Mouse (Mus musculus): Measurements from ENCODE around the gene Sik1. TPM values are rescaled to one million over a fixed set of nuclear protein-coding genes. Genes with fewer than 3 reads are reported as not detected.

Sik1 gene
- polyA plus RNA-seq (2014; fragmentation: Illumina TruSeq; extraction: RNeasy Lipid Tissue Mini Kit (QIAGEN cat#74804); ENCODE audit: low read depth, low replicate concordance) = 2.8 TPM

GRCm38 (mm10) chr17:31855597-31856518, at the start of gene Sik1:
Gene Sik1 (minus strand): TSS chr17:31855804.

Other genes starting within 250 kb of the Sik1 start
- 7.3 TPM for gene Cbs, start 218.6 kb downstream of the Sik1 start, polyA plus RNA-seq (2014; fragmentation: Illumina TruSeq; extraction: RNeasy Lipid Tissue Mini Kit (QIAGEN cat#74804); ENCODE audit: low read depth, low replicate concordance)
- 84.8 TPM for gene U2af1, start 196.9 kb downstream of the Sik1 start, polyA plus RNA-seq (2014; fragmentation: Illumina TruSeq; extraction: RNeasy Lipid Tissue Mini Kit (QIAGEN cat#74804); ENCODE audit: low read depth, low replicate concordance)
- gene Cryaa, start 178.0 kb downstream of the Sik1 start, polyA plus RNA-seq (2014; fragmentation: Illumina TruSeq; extraction: RNeasy Lipid Tissue Mini Kit (QIAGEN cat#74804); ENCODE audit: low read depth, low replicate concordance) = not detected
- 2.4 TPM for gene Rrp1b, start 180.3 kb upstream of the Sik1 start, polyA plus RNA-seq (2014; fragmentation: Illumina TruSeq; extraction: RNeasy Lipid Tissue Mini Kit (QIAGEN cat#74804); ENCODE audit: low read depth, low replicate concordance)
- 0.22 TPM for gene Hsf2bp, start 180.5 kb upstream of the Sik1 start, polyA plus RNA-seq (2014; fragmentation: Illumina TruSeq; extraction: RNeasy Lipid Tissue Mini Kit (QIAGEN cat#74804); ENCODE audit: low read depth, low replicate concordance)